9 mouse cellular contexts compared by ENCODE assay signal in genomic region chr10:88056950-88057649, GRCm38 (mm10). TPM values are rescaled to one million over a fixed set of nuclear protein-coding genes. Genes with fewer than 3 reads are reported as not detected.
DNase-seq lines count a peak whose midpoint lies in the region; ATAC-seq and TF ChIP-seq lines count a peak whose summit lies in the region.
"Had no signal": no experiment of that assay in that cellular context is flagged by ENCODE, and none has a peak within 500 bp of the region (broad histone marks: within the 10 kb centered on the region; RNA-seq: fewer than 3 reads in every experiment).

No protein-coding gene starts in this region.

- DNase-seq in cerebellum, postnatal 25 days: peak; percentile 19 to 41
- DNase-seq in cerebellum, adult 9-10 months: no peak
- DNase-seq in CH12.LX (ENCODE audit: extremely low read depth): no peak
- DNase-seq in gastrocnemius, postnatal 25 days: peak; percentile 25
- peak; percentile 9 for DNase-seq in lung, adult 2 months
- DNase-seq in kidney, postnatal 10 days: no peak
- DNase-seq in yolk sac, embryonic 10.5 days (ENCODE audit: low spot score): no peak

- dilution Hi-C loops in CH12.LX (cut with MboI; ENCODE audit: extremely low pct_ligation_motif_present, extremely low pct_unique_long_range_greater_than_20kb, low sequenced_read_pairs): no loop called here

- peaks cover 4 to 15% of the 10 kb centered on the region in 2 experiments for H3K4me1 ChIP-seq in CH12.LX (ENCODE audit: control insufficient read depth in 1 of 2, insufficient read depth in 2 of 2)
- no peaks in the 10 kb centered on the region for H3K4me1 ChIP-seq in lung, adult 2 months (ENCODE audit: control insufficient read depth, insufficient read depth, low read length)
- H3K4me1 ChIP-seq: hindbrain, embryonic 15.5 days had no signal

- no peak overlapping the region for H3K4me3 ChIP-seq in CH12.LX (replicated peaks in 1 of 3; ENCODE audit: low read depth in 2 of 3, low read length in 2 of 3, poor library complexity in 1 of 3)
- H3K4me3 ChIP-seq in lung, adult 2 months (replicated peaks; ENCODE audit: extremely low read depth, low read depth, low read length): no peak overlapping the region
- H3K4me3 ChIP-seq: hindbrain, embryonic 15.5 days had no signal

- H3K4me2 ChIP-seq in CH12.LX (ENCODE audit: insufficient read depth, low read depth, poor library complexity, severe bottlenecking): no peak overlapping the region
- H3K4me2 ChIP-seq: hindbrain, embryonic 15.5 days had no signal

- H3K9ac ChIP-seq in CH12.LX (ENCODE audit: insufficient read depth, low read depth): no peak overlapping the region
- H3K9ac ChIP-seq: hindbrain, embryonic 15.5 days had no signal

- TF ChIP-seq EP300 in CH12.LX (IDR thresholded peaks at IDR 0.05; ENCODE audit: low read length): no peak

- no peaks in the 10 kb centered on the region for H3K36me3 ChIP-seq in CH12.LX (replicated peaks in 1 of 2; ENCODE audit: control insufficient read depth in 1 of 2, insufficient read depth in 1 of 2, low read length in 1 of 2)
- H3K36me3 ChIP-seq: hindbrain, embryonic 15.5 days had no signal

- peak; percentile 19 for TF ChIP-seq RAD21 in CH12.LX (IDR thresholded peaks at IDR 0.05; ENCODE audit: low read depth, low read length)

- no peaks in the 10 kb centered on the region for H3K79me2 ChIP-seq in CH12.LX (replicated peaks; ENCODE audit: control insufficient read depth, extremely low read depth, insufficient read depth, poor library complexity, severe bottlenecking)

- ATAC-seq in CD4-positive, CD25-positive, alpha-beta regulatory T cell, adult 4 months: no peak

- TF ChIP-seq CTCF in CH12.LX (conservative IDR thresholded peaks at IDR 0.05 in 1 of 2, IDR thresholded peaks at IDR 0.05 in 1 of 2; ENCODE audit: low read depth in 2 of 2, low read length in 2 of 2): no peak; a peak in 1 of 4 replicates
- no peak for TF ChIP-seq CTCF in lung, adult 2 months (IDR thresholded peaks at IDR 0.05; ENCODE audit: insufficient read depth, low read length)

- in situ Hi-C loops in CH12.LX (cut with MboI; ENCODE audit: low pct_ligation_motif_present, low pct_unique_long_range_greater_than_20kb, low sequenced_read_pairs): no loop called here

- no peak for TF ChIP-seq POLR2A in CH12.LX (IDR thresholded peaks at IDR 0.05; ENCODE audit: low read depth, low read length)
- TF ChIP-seq POLR2A in lung, adult 2 months (IDR thresholded peaks at IDR 0.05; ENCODE audit: borderline replicate concordance, extremely low read depth, low read depth, low read length): no peak

- H3K9me3 ChIP-seq in CH12.LX (replicated peaks; ENCODE audit: low read length): no peaks in the 10 kb centered on the region
- H3K9me3 ChIP-seq: hindbrain, embryonic 15.5 days had no signal

- 45% methylated on average over 14 of the region's 14 CpGs for WGBS in lung, adult 2 months

- H3K27me3 ChIP-seq in CH12.LX (replicated peaks): peaks cover 45% of the 10 kb centered on the region
- H3K27me3 ChIP-seq: hindbrain, embryonic 15.5 days had no signal

- no peak overlapping the region for H3K27ac ChIP-seq in CH12.LX (ENCODE audit: insufficient read depth, low read depth)
- H3K27ac ChIP-seq: hindbrain, embryonic 15.5 days had no signal

TF ChIP-seq in CH12.LX, 34 proteins besides CTCF, POLR2A, EP300 and RAD21:
- TF ChIP-seq NELFE (IDR thresholded peaks at IDR 0.05; ENCODE audit: low read depth, low read length) (no peak), BHLHE40 (IDR thresholded peaks at IDR 0.05; ENCODE audit: low read depth, low read length) (no peak), ZMIZ1 (IDR thresholded peaks at IDR 0.05; ENCODE audit: low read depth, low read length) (no peak), SIN3A (IDR thresholded peaks at IDR 0.05; ENCODE audit: low read length) (no peak), TBP (conservative IDR thresholded peaks at IDR 0.05; ENCODE audit: low read depth, low read length) (no peak), MXI1 (IDR thresholded peaks at IDR 0.05; ENCODE audit: low read depth, low read length) (no peak), SMC3 (IDR thresholded peaks at IDR 0.05; ENCODE audit: low read depth, low read length) (no peak), ZKSCAN1 (IDR thresholded peaks at IDR 0.05; ENCODE audit: borderline replicate concordance, low read depth, low read length) (no peak)

RNA-seq across cellular contexts. Expression of gene Pmch, which starts 33.8 kb away (rescaled TPM):
- total RNA-seq in CH12.LX (2012; rRNA removed) (0.17 TPM in 1 of 2 replicates, not detected in the other), CH12.LX (2014; rRNA removed) (not detected in 2 replicates)
- 0.41 TPM in 1 of 2 replicates, not detected in the other for polyA plus RNA-seq in CH12.LX (2012; ENCODE audit: insufficient read length, low read depth)
- total RNA-seq in gastrocnemius, postnatal 25 days (2021): not detected
- not detected in 2 replicates for polyA plus RNA-seq in lung, adult 2 months (2012; rRNA removed)
- polyA plus RNA-seq in CD4-positive, CD25-positive, alpha-beta regulatory T cell, adult 4 months (2017; shearing (Covaris generic)): not detected

Comparison
In these comparisons a context has a peak if more than half of its experiments do, and no peak if none do; other contexts are left out.
1. DNase-seq: peak in cerebellum, postnatal 25 days (2 of 2), gastrocnemius, postnatal 25 days (single experiment) and lung, adult 2 months (single experiment); none in cerebellum, adult 9-10 months (single experiment), CH12.LX (single experiment), kidney, postnatal 10 days (single experiment) and yolk sac, embryonic 10.5 days (single experiment).